Mouse (Mus musculus): Measurements from ENCODE around the gene Gm49337. TPM values are rescaled to one million over a fixed set of nuclear protein-coding genes. Genes with fewer than 3 reads are reported as not detected.

Gm49337 gene
- total RNA-seq (2022): not detected

- DNase-seq (ENCODE audit: low spot score): no peak
Observed at GRCm38 (mm10) chr4:116173072-116173471, at the start of gene Gm49337, which contains the start of gene 1700042G07Rik. TSS of gene Gm49337 (plus strand) at chr4:116173384. TSS of gene 1700042G07Rik (plus strand) at chr4:116173372.

DNA sequence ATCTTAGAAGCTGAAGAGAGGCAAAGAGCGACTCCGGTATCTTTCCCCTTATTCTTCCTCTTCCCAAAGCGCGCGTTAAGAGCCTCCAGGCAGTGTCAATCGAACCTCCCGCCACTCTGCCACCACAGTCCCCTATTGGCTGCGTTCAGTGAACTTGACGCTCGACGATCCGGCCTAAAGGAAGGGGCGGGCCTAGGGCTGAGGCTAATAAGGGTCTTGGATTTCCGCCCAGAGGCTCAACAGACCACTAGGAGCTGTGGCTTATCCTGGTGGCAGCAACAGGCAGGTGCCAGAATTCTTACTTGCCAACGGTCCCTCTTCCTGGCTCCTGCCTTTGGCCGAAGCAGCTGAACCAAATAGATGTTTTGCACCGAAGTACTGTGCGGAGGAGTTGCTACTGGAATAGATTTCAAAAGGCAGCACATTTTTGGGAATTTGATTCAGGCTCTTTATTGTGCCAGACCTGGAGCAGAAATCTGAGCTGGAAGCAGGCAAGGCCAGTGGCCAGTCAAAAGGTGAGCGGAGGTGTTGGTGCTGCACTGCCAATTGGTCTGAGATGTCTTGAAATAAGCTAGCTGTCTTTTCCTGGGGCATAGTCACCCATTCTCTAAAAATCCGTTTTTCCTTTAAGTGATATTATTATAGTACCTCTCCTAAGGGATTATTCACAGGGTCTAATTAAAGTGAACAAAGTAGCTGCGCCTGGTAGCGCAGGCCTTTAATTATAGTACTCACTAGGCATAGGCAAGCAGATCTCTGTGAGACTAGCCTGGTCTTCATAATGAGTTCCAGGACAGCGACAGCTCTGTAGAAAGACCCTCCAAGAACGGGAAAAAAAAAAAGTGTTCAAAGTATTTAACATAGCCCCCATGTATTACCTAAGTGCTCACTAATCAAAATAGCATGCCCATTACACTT lies 49.3 kb upstream of the Gm49337 start, which contains the start of the genes Rad54l and Pomgnt1:
Rad54l (minus strand) TSS at position 89 of the 918 bp plus-strand sequence.
Pomgnt1 (plus strand) TSS at position 239 of the 918 bp plus-strand sequence.
- peak; percentile 76 for DNase-seq (ENCODE audit: low spot score)

GRCm38 (mm10) chr4:116125803-116126386 lies 47.3 kb upstream of the Gm49337 start:
- no peak for DNase-seq (ENCODE audit: low spot score)

DNA sequence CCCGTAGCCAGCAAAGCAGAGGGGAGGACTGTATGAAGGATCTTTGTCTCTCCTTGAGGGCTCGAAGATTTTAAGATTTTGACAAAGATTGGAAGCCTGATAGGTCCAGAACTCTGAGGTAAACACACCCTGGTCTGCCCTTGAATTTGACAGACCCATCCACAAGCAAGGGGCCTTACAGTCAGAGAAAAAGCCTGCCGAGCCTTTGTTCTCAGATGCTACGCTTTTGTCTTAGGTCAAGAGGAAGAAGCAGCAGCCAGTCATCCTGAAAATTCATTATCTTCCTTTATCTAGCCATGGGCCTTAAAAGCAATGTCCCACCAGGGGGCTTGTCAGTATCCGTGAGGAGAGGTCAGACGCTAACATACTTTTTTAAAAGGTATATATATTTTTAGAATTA lies 45.2 kb upstream of the Gm49337 start:
- DNase-seq (ENCODE audit: low spot score): no peak

- DNase-seq (ENCODE audit: low spot score): no peak
Observed at GRCm38 (mm10) chr4:116133126-116133525, 40.1 kb upstream of the Gm49337 start.

- DNase-seq (ENCODE audit: low spot score): no peak
Observed at GRCm38 (mm10) chr4:116134990-116135389, 38.2 kb upstream of the Gm49337 start.

GRCm38 (mm10) chr4:116137421-116137996 lies 35.7 kb upstream of the Gm49337 start:
- DNase-seq (ENCODE audit: low spot score): no peak

GRCm38 (mm10) chr4:116140801-116141574 lies 32.2 kb upstream of the Gm49337 start:
- no peak for DNase-seq (ENCODE audit: low spot score)

GRCm38 (mm10) chr4:116141736-116142135 lies 31.4 kb upstream of the Gm49337 start:
- no peak for DNase-seq (ENCODE audit: low spot score)

- no peak for DNase-seq (ENCODE audit: low spot score)
Observed at GRCm38 (mm10) chr4:116142269-116142668, 30.9 kb upstream of the Gm49337 start.

- peak; percentile 11 for DNase-seq (ENCODE audit: low spot score)
Observed at GRCm38 (mm10) chr4:116143317-116143811, 29.8 kb upstream of the Gm49337 start.

GRCm38 (mm10) chr4:116143891-116144717 lies 29.1 kb upstream of the Gm49337 start:
- peak; percentile 60 for DNase-seq (ENCODE audit: low spot score)

DNA sequence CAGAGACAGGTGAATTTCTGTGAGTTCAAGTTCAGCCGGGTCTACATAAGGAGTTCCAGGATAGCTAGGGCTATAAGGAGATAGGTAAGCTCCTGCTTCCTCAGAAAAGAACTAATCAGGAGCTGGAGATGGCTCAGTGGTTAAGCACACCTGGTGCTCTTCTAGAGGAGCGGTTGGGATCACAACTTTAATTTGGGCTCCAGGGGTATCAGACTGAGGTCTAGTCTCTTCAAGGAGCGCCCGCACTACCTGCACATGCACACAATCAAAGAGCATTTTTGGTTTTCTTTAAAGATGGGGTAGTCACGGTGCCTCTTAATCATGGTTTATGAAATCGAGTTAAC lies 23.4 kb upstream of the Gm49337 start:
- DNase-seq (ENCODE audit: low spot score): no peak

- peak; percentile 35 for DNase-seq (ENCODE audit: low spot score)
Observed at GRCm38 (mm10) chr4:116150156-116150861, 22.9 kb upstream of the Gm49337 start.

DNA sequence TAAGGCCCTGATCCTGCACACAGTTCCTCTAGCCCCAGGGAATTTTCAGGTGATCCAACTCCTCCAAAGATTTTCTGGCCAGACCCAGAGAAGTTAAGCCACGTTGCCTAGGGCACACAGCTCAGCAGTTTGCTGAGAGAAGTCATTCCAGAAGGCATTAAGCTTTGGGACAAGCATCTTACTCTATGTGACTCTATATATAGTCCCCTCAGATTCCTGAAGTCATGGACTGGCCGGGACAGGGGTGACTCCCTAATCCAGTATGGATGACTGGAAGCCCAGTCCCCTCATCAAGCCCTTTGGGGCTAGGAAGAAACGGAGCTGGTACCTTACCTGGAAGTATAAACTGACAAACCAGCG lies 22.3 kb upstream of the Gm49337 start:
- no peak for DNase-seq (ENCODE audit: low spot score)

GRCm38 (mm10) chr4:116151238-116151637 lies 21.9 kb upstream of the Gm49337 start, which contains the start of gene Lurap1:
TSS of gene Lurap1 (minus strand) at chr4:116151338.
- DNase-seq (ENCODE audit: low spot score): no peak

GRCm38 (mm10) chr4:116152702-116153101 lies 20.5 kb upstream of the Gm49337 start:
- DNase-seq (ENCODE audit: low spot score): no peak

GRCm38 (mm10) chr4:116157882-116158281 lies 15.3 kb upstream of the Gm49337 start:
- DNase-seq (ENCODE audit: low spot score): no peak

DNA sequence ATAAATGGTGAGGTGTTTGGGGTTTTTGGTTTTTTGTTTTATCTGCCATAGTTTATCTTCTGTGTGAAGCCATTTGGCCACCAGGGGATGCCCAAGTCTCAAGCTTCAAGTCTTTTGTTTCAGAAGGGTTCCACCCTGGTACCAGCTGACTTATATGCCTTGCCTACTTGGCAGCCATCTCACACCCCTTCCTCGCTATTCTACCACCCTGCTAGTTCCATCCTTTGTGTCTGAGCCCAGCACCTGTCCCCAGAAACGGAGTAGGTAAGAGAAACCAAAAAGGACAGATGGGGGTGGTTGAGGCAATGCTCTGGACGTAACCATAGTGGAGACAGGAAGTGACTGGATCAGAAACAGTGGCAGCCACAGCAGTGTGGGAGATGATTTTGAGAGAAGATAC lies 13.3 kb upstream of the Gm49337 start:
- no peak for DNase-seq (ENCODE audit: low spot score)

DNA sequence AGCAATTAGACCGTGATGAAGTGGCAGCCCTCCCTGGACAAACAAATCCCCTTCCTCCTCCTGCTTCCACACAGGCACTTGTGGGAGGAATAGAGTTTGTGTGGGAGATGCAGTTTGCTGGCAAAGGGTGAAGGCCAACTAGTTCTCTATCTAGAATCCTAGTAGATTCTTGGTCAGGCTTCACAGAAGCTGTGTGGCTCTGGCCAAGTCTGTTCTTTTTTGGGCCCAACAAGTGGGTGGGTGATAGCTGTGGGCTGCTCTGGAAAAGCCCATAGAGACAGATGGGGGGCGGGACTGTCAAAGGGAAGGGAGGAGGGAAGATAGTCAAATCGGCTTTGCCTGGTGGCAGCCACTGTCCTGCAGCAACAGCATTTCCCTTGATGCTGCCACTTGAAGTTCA lies 12.4 kb upstream of the Gm49337 start:
- DNase-seq (ENCODE audit: low spot score): no peak
